8 mouse cellular contexts compared by ENCODE assay signal in genomic region chr11:40599956-40600772, GRCm38 (mm10).
DNase-seq lines count a peak whose midpoint lies in the region; ATAC-seq and TF ChIP-seq lines count a peak whose summit lies in the region.

No protein-coding gene starts in this region.

- no peak overlapping the region for H3K9ac ChIP-seq in heart, embryonic 15.5 days
- H3K9ac ChIP-seq in lung, embryonic 16.5 days (ENCODE audit: low read length), result no peak overlapping the region
- no peak overlapping the region for H3K9ac ChIP-seq in stomach, embryonic 16.5 days (ENCODE audit: low read length)

- WGBS in heart, embryonic 15.5 days, result 5% methylated on average over 15 of the region's 15 CpGs
- 3% methylated on average over 15 of the region's 15 CpGs for WGBS in lung, embryonic 16.5 days
- WGBS in stomach, embryonic 16.5 days, result 6% methylated on average over 15 of the region's 15 CpGs

- no peaks in the 10 kb centered on the region for H3K27me3 ChIP-seq in heart, embryonic 15.5 days
- no peaks in the 10 kb centered on the region for H3K27me3 ChIP-seq in lung, embryonic 16.5 days (ENCODE audit: control insufficient read depth, insufficient read depth, low read depth, low read length)
- no peaks in the 10 kb centered on the region for H3K27me3 ChIP-seq in stomach, embryonic 16.5 days (ENCODE audit: control insufficient read depth, insufficient read depth, low read length)

- TF ChIP-seq CTCF in left cerebral cortex, adult 2 months (IDR thresholded peaks at IDR 0.05), result no peak

- no peaks in the 10 kb centered on the region for H3K36me3 ChIP-seq in heart, embryonic 15.5 days
- H3K36me3 ChIP-seq in lung, embryonic 16.5 days (ENCODE audit: control insufficient read depth, insufficient read depth, low read length), result no peaks in the 10 kb centered on the region
- no peaks in the 10 kb centered on the region for H3K36me3 ChIP-seq in stomach, embryonic 16.5 days (ENCODE audit: control insufficient read depth, insufficient read depth, low read length)

- H3K4me1 ChIP-seq in heart, embryonic 15.5 days (replicated peaks), result peaks cover 6% of the 10 kb centered on the region
- H3K4me1 ChIP-seq in lung, embryonic 16.5 days (replicated peaks; ENCODE audit: control insufficient read depth, insufficient read depth, low read length), result no peaks in the 10 kb centered on the region; the same call in 1 of the 2 replicates
- no peaks in the 10 kb centered on the region for H3K4me1 ChIP-seq in stomach, embryonic 16.5 days (ENCODE audit: control insufficient read depth, insufficient read depth, low read length)

- no peak overlapping the region for H3K4me3 ChIP-seq in heart, embryonic 15.5 days
- no peak overlapping the region for H3K4me3 ChIP-seq in lung, embryonic 16.5 days (ENCODE audit: low read length)
- no peak overlapping the region for H3K4me3 ChIP-seq in stomach, embryonic 16.5 days (replicated peaks; ENCODE audit: low read length)
- no peak overlapping the region for H3K4me3 ChIP-seq in left cerebral cortex, adult 2 months

- ATAC-seq in heart, embryonic 15.5 days (replicated peaks; ENCODE audit: insufficient number of reproducible peaks, insufficient read depth, low FRiP score, low read depth), result no peak
- ATAC-seq in lung, embryonic 16.5 days (ENCODE audit: low read depth), result peak; percentile 49
- 0 out of 2 replicates have a peak, but pooled peaks have one; percentile 29 for ATAC-seq in stomach, embryonic 16.5 days (ENCODE audit: insufficient read depth, low FRiP score)

- no peak overlapping the region for H3K27ac ChIP-seq in heart, embryonic 15.5 days
- H3K27ac ChIP-seq in lung, embryonic 16.5 days (ENCODE audit: low read length), result no peak overlapping the region
- no peak overlapping the region for H3K27ac ChIP-seq in stomach, embryonic 16.5 days (ENCODE audit: low read length)
- no peak overlapping the region for H3K27ac ChIP-seq in left cerebral cortex, adult 2 months

- intact Hi-C loops in heart, postnatal 10 days (cut with DNase I), result loop anchor here (2.0 to 10.0 kb wide), 2 partner anchors 1011 to 1655 kb away; no protein-coding TSS in a partner anchor
- intact Hi-C loops in left cerebral cortex, adult 2 months (cut with DNase I), result loop anchor here (2.0 to 10.0 kb wide), 4 partner anchors 128 to 1661 kb away; no protein-coding TSS in a partner anchor

- no peak for DNase-seq in heart, adult 9 months (ENCODE audit: low spot score in 2 of 2)
- peak; percentile 58 for DNase-seq in ES-CJ7 (ENCODE audit: low read depth, low spot score)
- DNase-seq in cerebellum, adult 9-10 months, result peak; percentile 8
- DNase-seq in heart, postnatal 10 days, result peak; percentile 31 to 59
- DNase-seq in left cerebral cortex, adult 2 months (ENCODE audit: extremely low spot score in 1 of 2, low spot score in 2 of 2), result no peak

- H3K9me3 ChIP-seq in heart, embryonic 15.5 days (replicated peaks), result no peaks in the 10 kb centered on the region
- no peaks in the 10 kb centered on the region for H3K9me3 ChIP-seq in lung, embryonic 16.5 days (ENCODE audit: control insufficient read depth, low read length)
- no peaks in the 10 kb centered on the region for H3K9me3 ChIP-seq in stomach, embryonic 16.5 days (replicated peaks; ENCODE audit: control insufficient read depth, low read length)

- H3K4me2 ChIP-seq in heart, embryonic 15.5 days, result peak overlapping the region; percentile 36
- peak overlapping the region; percentile 41 for H3K4me2 ChIP-seq in lung, embryonic 16.5 days (ENCODE audit: low read depth, low read length)
- H3K4me2 ChIP-seq in stomach, embryonic 16.5 days (ENCODE audit: low read depth, low read length), result peak overlapping the region; percentile 19; the same call in 1 of the 2 replicates

Comparison
In these comparisons a context has a peak if more than half of its experiments do, and no peak if none do; other contexts are left out.
1. DNase-seq: peak in ES-CJ7 (single experiment), cerebellum, adult 9-10 months (single experiment) and heart, postnatal 10 days (2 of 2); none in heart, adult 9 months (0 of 2) and left cerebral cortex, adult 2 months (0 of 2).
2. Peak in every context shown above with its lines, with median percentiles within 50 percentile points of each other: H3K4me2 ChIP-seq.